ENCODE assay signal across 17 mouse cellular contexts in the genomic region with DNA sequence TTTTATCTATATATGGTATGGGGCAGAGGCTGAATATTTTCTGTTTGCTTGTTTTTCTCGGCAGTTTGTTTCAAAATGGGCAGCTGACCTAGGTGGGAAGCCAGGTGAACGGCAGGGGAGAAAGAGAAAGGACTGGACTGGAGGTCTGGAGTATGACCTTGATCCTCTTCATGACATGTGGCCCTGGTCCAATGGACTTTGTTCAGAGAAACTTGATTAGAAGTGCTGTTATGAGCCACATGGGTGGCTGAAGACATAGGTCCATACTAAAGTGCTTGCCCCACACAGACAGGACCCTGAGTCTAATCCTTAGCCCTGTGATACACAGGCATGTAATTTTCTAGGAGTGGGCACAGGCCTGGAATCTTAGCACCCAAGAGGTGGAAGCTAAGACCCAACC. TPM values are rescaled to one million over a fixed set of nuclear protein-coding genes. Genes with fewer than 3 reads are reported as not detected.
DNase-seq lines count a peak whose midpoint lies in the region; ATAC-seq and TF ChIP-seq lines count a peak whose summit lies in the region.
"Had no signal": no experiment of that assay in that cellular context is flagged by ENCODE, and none has a peak within 500 bp of the region (broad histone marks: within the 10 kb centered on the region; RNA-seq: fewer than 3 reads in every experiment).

No protein-coding gene starts in this region.

- peaks cover 28% of the 10 kb centered on the region for H3K4me1 ChIP-seq in forebrain, embryonic 10.5 days
- no peaks in the 10 kb centered on the region for H3K4me1 ChIP-seq in forebrain, embryonic 11.5 days (replicated peaks; ENCODE audit: control insufficient read depth, insufficient read depth, low read length)
- H3K4me1 ChIP-seq in cortical plate, adult 2 months (ENCODE audit: control insufficient read depth, insufficient read depth, low read length), result no peaks in the 10 kb centered on the region
- 0 out of 2 replicates have a peak, but pooled peaks cover 6% of the 10 kb centered on the region for H3K4me1 ChIP-seq in kidney, postnatal 0 days (replicated peaks; ENCODE audit: insufficient read depth, low read length)
- H3K4me1 ChIP-seq: embryonic facial prominence, embryonic 15.5 days had no signal

- WGBS in forebrain, embryonic 10.5 days, result 86% methylated on average over 2 of the region's 2 CpGs
- 84% methylated on average over 2 of the region's 2 CpGs for WGBS in forebrain, embryonic 11.5 days
- 51% methylated on average over 2 of the region's 2 CpGs for WGBS in kidney, postnatal 0 days

- H3K27me3 ChIP-seq in forebrain, embryonic 10.5 days (ENCODE audit: poor library complexity, severe bottlenecking), result no peaks in the 10 kb centered on the region
- H3K27me3 ChIP-seq in forebrain, embryonic 11.5 days (ENCODE audit: control insufficient read depth, insufficient read depth, low read length), result no peaks in the 10 kb centered on the region
- no peaks in the 10 kb centered on the region for H3K27me3 ChIP-seq in kidney, postnatal 0 days (ENCODE audit: insufficient read depth, low read length)
- H3K27me3 ChIP-seq: CH12.LX; embryonic facial prominence, embryonic 15.5 days had no signal

- peak overlapping the region; percentile 81 for H3K27ac ChIP-seq in forebrain, embryonic 10.5 days
- no peak overlapping the region for H3K27ac ChIP-seq in forebrain, embryonic 11.5 days (ENCODE audit: low read depth, low read length)
- peak overlapping the region; percentile 66 for H3K27ac ChIP-seq in layer of hippocampus, adult 2 months
- H3K27ac ChIP-seq in cortical plate, adult 2 months (ENCODE audit: insufficient read depth, low read length), result peak overlapping the region; percentile 15; the same call in 1 of the 2 replicates
- H3K27ac ChIP-seq in kidney, postnatal 0 days, result peak overlapping the region; percentile 65
- H3K27ac ChIP-seq: embryonic facial prominence, embryonic 15.5 days had no signal

- no peak for ATAC-seq in forebrain, embryonic 11.5 days (replicated peaks; ENCODE audit: low FRiP score)
- 0 out of 2 replicates have a peak, but pooled peaks have one; percentile 15 for ATAC-seq in kidney, postnatal 0 days (replicated peaks; ENCODE audit: low FRiP score, low read depth)
- no peak for ATAC-seq in activated CD4-positive, CD25-positive, alpha-beta regulatory T cell, adult 4 months

- H3K4me3 ChIP-seq in forebrain, embryonic 10.5 days, result peak overlapping the region; percentile 28; the same call in 1 of the 2 replicates
- H3K4me3 ChIP-seq in forebrain, embryonic 11.5 days (ENCODE audit: low read depth, low read length), result no peak overlapping the region
- H3K4me3 ChIP-seq in layer of hippocampus, adult 2 months, result no peak overlapping the region
- H3K4me3 ChIP-seq in cortical plate, adult 2 months (ENCODE audit: insufficient read depth, low read length), result no peak overlapping the region
- no peak overlapping the region for H3K4me3 ChIP-seq in kidney, postnatal 0 days (replicated peaks; ENCODE audit: low read depth, low read length)
- H3K4me3 ChIP-seq: embryonic facial prominence, embryonic 15.5 days had no signal

- no peaks in the 10 kb centered on the region for H3K9me3 ChIP-seq in forebrain, embryonic 10.5 days
- H3K9me3 ChIP-seq in forebrain, embryonic 11.5 days (ENCODE audit: control insufficient read depth, low read length), result no peaks in the 10 kb centered on the region
- no peaks in the 10 kb centered on the region for H3K9me3 ChIP-seq in kidney, postnatal 0 days (replicated peaks; ENCODE audit: low read length)
- H3K9me3 ChIP-seq: embryonic facial prominence, embryonic 15.5 days had no signal

- H3K4me2 ChIP-seq in forebrain, embryonic 11.5 days (ENCODE audit: low read depth, low read length, severe bottlenecking), result no peak overlapping the region
- H3K4me2 ChIP-seq in kidney, postnatal 0 days (ENCODE audit: low read length), result no peak overlapping the region
- H3K4me2 ChIP-seq: embryonic facial prominence, embryonic 15.5 days; lung, embryonic 14.5 days had no signal

- H3K9ac ChIP-seq in forebrain, embryonic 11.5 days (ENCODE audit: low read length), result no peak overlapping the region
- 0 out of 2 replicates have a peak overlapping the region, but pooled peaks have one; percentile 5 for H3K9ac ChIP-seq in kidney, postnatal 0 days (ENCODE audit: low read depth, low read length)
- H3K9ac ChIP-seq: embryonic facial prominence, embryonic 15.5 days; lung, embryonic 14.5 days had no signal

- no peak for DNase-seq in forebrain, embryonic 10.5 days (ENCODE audit: extremely low spot score, low spot score)
- DNase-seq in forebrain, embryonic 11.5 days (ENCODE audit: low spot score), result no peak
- no peak for DNase-seq in layer of hippocampus, adult 2 months (ENCODE audit: low spot score in 2 of 2)
- no peak for DNase-seq in layer of hippocampus, postnatal 25 days (ENCODE audit: extremely low spot score in 1 of 2, low spot score in 1 of 2)
- DNase-seq in kidney, postnatal 0 days (ENCODE audit: low spot score), result no peak
- DNase-seq in layer of hippocampus, adult 9-10 months (ENCODE audit: low spot score), result no peak
- DNase-seq: cerebellum, adult 11 months; lung, embryonic 14.5 days; right cerebral cortex, postnatal 4 days; thymus, postnatal 14 days had no signal

- no peak for TF ChIP-seq CTCF in layer of hippocampus, adult 2 months (conservative IDR thresholded peaks at IDR 0.05)
- no peak for TF ChIP-seq CTCF in cortical plate, adult 2 months (IDR thresholded peaks at IDR 0.05; ENCODE audit: extremely low read depth, insufficient read depth, low read length)
- no peak for TF ChIP-seq CTCF in kidney, postnatal 0 days (IDR thresholded peaks at IDR 0.05; ENCODE audit: low read depth)

- no peak for TF ChIP-seq POLR2A in cortical plate, adult 2 months (IDR thresholded peaks at IDR 0.05; ENCODE audit: extremely low read depth, insufficient read depth, low read length)

- H3K36me3 ChIP-seq in forebrain, embryonic 10.5 days (replicated peaks), result no peaks in the 10 kb centered on the region
- H3K36me3 ChIP-seq in forebrain, embryonic 11.5 days (ENCODE audit: control insufficient read depth, insufficient read depth, low read length), result no peaks in the 10 kb centered on the region
- H3K36me3 ChIP-seq in kidney, postnatal 0 days (ENCODE audit: insufficient read depth, low read length), result no peaks in the 10 kb centered on the region
- H3K36me3 ChIP-seq: embryonic facial prominence, embryonic 15.5 days had no signal

RNA-seq across cellular contexts. Expression of a gene that starts 1.2 kb away (rescaled TPM):
- polyA plus RNA-seq in forebrain, embryonic 10.5 days (2016; fragmentation: Nextera tagmentation; extraction: Ambion mirVana), result 22.2 and 24.9 TPM in 2 replicates
- 21.3 and 24.4 TPM in 2 replicates for polyA plus RNA-seq in forebrain, embryonic 11.5 days (2014; fragmentation: Nextera tagmentation; extraction: Ambion mirVana)
- 10 to 100 TPM; 21.4 to 23.3 TPM for total RNA-seq in layer of hippocampus, adult 2 months (2021)
- 10 to 100 TPM; 20.2 to 25.5 TPM for total RNA-seq in layer of hippocampus, postnatal 25 days (2021)
- 31.9 and 35.9 TPM in 2 replicates for polyA plus RNA-seq in cortical plate, adult 2 months (2012; rRNA removed)
- 48.6 and 51.9 TPM in 2 replicates for polyA plus RNA-seq in kidney, postnatal 0 days (2015; fragmentation: Nextera tagmentation; extraction: Ambion mirVana)
- polyA plus RNA-seq in activated CD4-positive, CD25-positive, alpha-beta regulatory T cell, adult 4 months (2017; shearing (Covaris generic)), result 10 to 100 TPM; 43.7 to 56.1 TPM

RNA-seq across cellular contexts. Expression of a gene that starts 7.1 kb away (rescaled TPM):
- 17.5 and 18.0 TPM in 2 replicates for polyA plus RNA-seq in forebrain, embryonic 10.5 days (2016; fragmentation: Nextera tagmentation; extraction: Ambion mirVana)
- polyA plus RNA-seq in forebrain, embryonic 11.5 days (2014; fragmentation: Nextera tagmentation; extraction: Ambion mirVana), result 26.5 and 28.8 TPM in 2 replicates
- 100 to 1,000 TPM; 164 to 166 TPM for total RNA-seq in layer of hippocampus, adult 2 months (2021)
- total RNA-seq in layer of hippocampus, postnatal 25 days (2021), result 100 to 1,000 TPM; 150 to 160 TPM
- polyA plus RNA-seq in cortical plate, adult 2 months (2012; rRNA removed), result 188 and 198 TPM in 2 replicates
- polyA plus RNA-seq in kidney, postnatal 0 days (2015; fragmentation: Nextera tagmentation; extraction: Ambion mirVana), result 15.7 and 17.3 TPM in 2 replicates
- polyA plus RNA-seq in activated CD4-positive, CD25-positive, alpha-beta regulatory T cell, adult 4 months (2017; shearing (Covaris generic)), result 1 to 10 TPM; 7.7 to 8.4 TPM

RNA-seq across cellular contexts. Expression of a gene that starts 27.8 kb away (rescaled TPM):
- 0.21 TPM in 1 of 2 replicates, not detected in the other for polyA plus RNA-seq in forebrain, embryonic 10.5 days (2016; fragmentation: Nextera tagmentation; extraction: Ambion mirVana)
- 0.25 and 0.40 TPM in 2 replicates for polyA plus RNA-seq in forebrain, embryonic 11.5 days (2014; fragmentation: Nextera tagmentation; extraction: Ambion mirVana)
- 10 to 100 TPM; 31.7 to 36.1 TPM for total RNA-seq in layer of hippocampus, adult 2 months (2021)
- total RNA-seq in layer of hippocampus, postnatal 25 days (2021), result 10 to 100 TPM; 33.4 to 36.6 TPM
- 55.7 and 63.8 TPM in 2 replicates for polyA plus RNA-seq in cortical plate, adult 2 months (2012; rRNA removed)
- 0.13 TPM in 1 of 2 replicates, not detected in the other for polyA plus RNA-seq in kidney, postnatal 0 days (2015; fragmentation: Nextera tagmentation; extraction: Ambion mirVana)
- polyA plus RNA-seq in activated CD4-positive, CD25-positive, alpha-beta regulatory T cell, adult 4 months (2017; shearing (Covaris generic)), result under 1 TPM in 1 of 2 experiments, not detected in 1; 0.46 TPM
- total RNA-seq: granulocyte monocyte progenitor cell, adult 5-6 weeks; megakaryocyte, adult 5-6 weeks had no signal
- polyA plus RNA-seq: heart, embryonic 16.5 days had no signal

RNA-seq across cellular contexts. Expression of a gene that starts 28.8 kb away (rescaled TPM):
- 0.72 and 1.2 TPM in 2 replicates for polyA plus RNA-seq in forebrain, embryonic 10.5 days (2016; fragmentation: Nextera tagmentation; extraction: Ambion mirVana)
- 6.3 and 6.7 TPM in 2 replicates for polyA plus RNA-seq in forebrain, embryonic 11.5 days (2014; fragmentation: Nextera tagmentation; extraction: Ambion mirVana)
- 100 to 1,000 TPM; 439 to 458 TPM for total RNA-seq in layer of hippocampus, adult 2 months (2021)
- total RNA-seq in layer of hippocampus, postnatal 25 days (2021), result 100 to 1,000 TPM; 411 to 438 TPM
- 236 and 261 TPM in 2 replicates for polyA plus RNA-seq in cortical plate, adult 2 months (2012; rRNA removed)
- 1.2 and 1.7 TPM in 2 replicates for polyA plus RNA-seq in kidney, postnatal 0 days (2015; fragmentation: Nextera tagmentation; extraction: Ambion mirVana)
- under 1 TPM; 0.17 to 0.58 TPM for polyA plus RNA-seq in activated CD4-positive, CD25-positive, alpha-beta regulatory T cell, adult 4 months (2017; shearing (Covaris generic))

RNA-seq across cellular contexts. Expression of a gene that starts 37.1 kb away (rescaled TPM):
- polyA plus RNA-seq in forebrain, embryonic 10.5 days (2016; fragmentation: Nextera tagmentation; extraction: Ambion mirVana), result 54.0 and 54.1 TPM in 2 replicates
- 43.4 and 44.8 TPM in 2 replicates for polyA plus RNA-seq in forebrain, embryonic 11.5 days (2014; fragmentation: Nextera tagmentation; extraction: Ambion mirVana)
- 100 to 1,000 TPM; 154 to 163 TPM for total RNA-seq in layer of hippocampus, adult 2 months (2021)
- total RNA-seq in layer of hippocampus, postnatal 25 days (2021), result 100 to 1,000 TPM; 150 to 163 TPM
- 103 and 104 TPM in 2 replicates for polyA plus RNA-seq in cortical plate, adult 2 months (2012; rRNA removed)
- 26.2 and 30.0 TPM in 2 replicates for polyA plus RNA-seq in kidney, postnatal 0 days (2015; fragmentation: Nextera tagmentation; extraction: Ambion mirVana)
- polyA plus RNA-seq in activated CD4-positive, CD25-positive, alpha-beta regulatory T cell, adult 4 months (2017; shearing (Covaris generic)), result 10 to 100 TPM; 16.8 to 19.5 TPM

Comparison
In these comparisons a context has a peak if more than half of its experiments do, and no peak if none do; other contexts are left out.
1. RNA of a gene that starts 27.8 kb away (polyA plus RNA-seq): 55.7 to 63.8 TPM in cortical plate, adult 2 months; 0.46 TPM in activated CD4-positive, CD25-positive, alpha-beta regulatory T cell, adult 4 months, 0.25 to 0.40 TPM in forebrain, embryonic 11.5 days, 0.21 TPM in forebrain, embryonic 10.5 days and 0.13 TPM in kidney, postnatal 0 days; every median in the first group is over 10 times any median in the second.